Mouse (Mus musculus) activated CD4-positive, CD25-positive, alpha-beta regulatory T cell, adult 4 months (primary cell): ENCODE results near the gene Cchcr1. TPM values are rescaled to one million over a fixed set of nuclear protein-coding genes. Genes with fewer than 3 reads are reported as not detected.

Experiments
- ATAC-seq: one replicate; pipeline ENCODE4 v1.8.0; 2017
- polyA plus RNA-seq, 2 experiments: library from polyadenylated mRNA; unstranded; fragments of 100-300 nt; shearing (Covaris generic); gene quantifications; one replicate each; pipeline ENCODE4 v1.2.1; 2017

The Cchcr1 gene
- polyA plus RNA-seq, 2 experiments from 2014 or later = 3.7 to 5.0 TPM

GRCm38 (mm10) chr17:35556186-35556765 lies 39.4 kb downstream of the Cchcr1 start:
- no peak for ATAC-seq

GRCm38 (mm10) chr17:35556812-35557211 lies 39.9 kb downstream of the Cchcr1 start:
- ATAC-seq = no peak

GRCm38 (mm10) chr17:35557351-35557750 lies 40.5 kb downstream of the Cchcr1 start:
- ATAC-seq = no peak

DNA sequence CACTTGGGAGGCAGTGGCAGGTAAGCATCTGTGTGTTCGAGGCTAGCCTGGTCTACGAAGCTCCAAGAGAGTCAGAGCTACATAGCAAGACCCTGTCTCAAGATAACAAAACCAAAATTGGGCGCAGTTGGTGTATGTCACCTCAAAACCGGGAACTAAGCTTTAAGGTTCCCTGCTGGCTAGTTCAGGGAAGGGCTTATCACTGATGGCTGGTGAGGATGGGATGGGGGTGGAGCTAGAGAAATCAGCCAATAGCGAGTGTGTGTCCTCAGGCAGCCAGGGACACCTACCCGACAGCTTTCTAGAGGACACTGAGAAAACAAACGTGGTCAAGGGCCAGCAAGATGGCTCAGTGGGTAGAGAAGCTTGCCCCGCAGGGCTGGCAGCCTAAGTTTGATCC lies 41.3 kb downstream of the Cchcr1 start:
- no peak for ATAC-seq

- no peak for ATAC-seq
Measured at GRCm38 (mm10) chr17:35567150-35567549, 50.2 kb downstream of the Cchcr1 start, which contains the start of gene 2300002M23Rik. Gene 2300002M23Rik (plus strand): TSS chr17:35567450.

DNA sequence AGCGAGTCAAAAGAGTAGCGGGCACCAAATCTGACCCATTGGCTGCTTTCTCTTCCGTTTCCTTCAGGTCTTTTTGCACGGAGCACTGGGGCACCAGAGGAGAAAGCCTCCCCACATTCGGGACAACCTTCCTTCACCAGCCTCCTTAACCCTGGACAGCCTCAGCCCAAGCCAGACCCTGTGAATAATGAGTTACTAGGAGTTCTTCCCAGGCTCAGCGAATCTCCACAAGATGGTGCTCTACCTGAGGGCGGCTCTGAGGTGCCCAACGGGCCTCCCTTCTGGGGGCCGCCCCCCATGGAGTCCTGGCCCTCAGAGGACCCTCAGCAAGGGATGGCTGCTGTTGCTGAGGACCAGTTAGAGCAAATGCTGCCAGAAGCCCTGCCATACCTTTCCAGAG lies 50.9 kb downstream of the Cchcr1 start:
- no peak for ATAC-seq

DNA sequence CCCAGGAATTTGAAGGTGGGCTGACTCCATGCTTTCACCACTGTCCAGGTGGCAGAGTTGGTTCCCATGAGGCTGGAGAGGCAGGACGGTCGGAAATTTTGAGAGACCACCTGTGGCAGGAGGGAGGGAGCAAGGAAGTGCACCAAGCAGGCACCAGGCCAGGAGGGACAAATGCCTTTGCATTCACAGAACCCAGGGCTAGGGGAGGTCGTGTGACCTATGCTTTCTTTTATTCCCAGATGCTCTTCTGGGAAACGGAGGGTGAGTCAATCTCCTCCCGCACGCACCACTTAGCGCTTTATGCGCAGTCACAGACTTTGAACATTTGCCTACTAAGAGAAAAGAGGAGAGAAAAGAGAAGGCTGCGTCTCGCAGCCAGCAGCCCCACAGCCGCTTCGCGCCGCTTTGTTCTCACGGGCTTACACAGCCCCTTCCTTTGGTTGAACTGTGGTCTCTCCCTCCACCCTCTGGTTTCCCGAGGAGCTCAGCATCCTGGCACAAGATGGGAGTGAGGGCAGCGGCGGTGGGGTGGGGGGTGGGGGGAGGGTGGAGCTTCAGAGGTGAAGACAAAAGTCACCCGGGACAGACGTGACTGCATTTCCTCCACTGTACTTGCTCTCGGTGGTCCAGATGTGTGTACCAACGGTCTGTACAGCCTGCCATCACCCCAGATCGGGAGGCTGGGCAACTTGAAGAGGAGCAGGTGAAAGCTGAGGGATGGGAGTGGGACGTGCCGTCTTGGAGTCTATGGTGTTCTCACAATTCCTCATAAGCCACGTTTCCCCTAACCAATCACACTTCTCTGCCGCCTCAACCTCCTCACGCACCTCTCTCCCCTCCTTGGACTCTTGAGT lies 52.4 kb downstream of the Cchcr1 start:
- ATAC-seq = no peak

- no peak for ATAC-seq
Measured at GRCm38 (mm10) chr17:35570836-35571235, 53.9 kb downstream of the Cchcr1 start.

DNA sequence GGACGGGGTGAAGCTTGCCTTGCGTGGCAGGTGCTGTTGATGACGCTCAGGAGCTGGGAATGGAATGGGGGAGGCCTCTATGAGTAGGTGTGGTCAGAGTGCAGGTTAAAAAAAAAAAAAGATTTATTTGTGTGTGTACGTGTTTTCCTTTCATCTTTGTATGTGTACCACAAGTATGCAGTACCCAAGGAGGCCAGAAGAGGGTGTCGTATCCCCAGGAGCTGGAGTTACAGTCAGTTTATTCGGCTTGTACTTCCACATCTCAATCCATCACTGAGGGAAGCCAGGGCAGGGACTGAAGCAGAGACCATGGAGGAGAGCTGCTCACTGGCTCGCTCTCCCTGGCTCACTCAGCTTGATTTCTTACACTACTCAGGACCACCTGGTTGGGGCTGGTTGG lies 54.6 kb downstream of the Cchcr1 start:
- ATAC-seq = no peak

DNA sequence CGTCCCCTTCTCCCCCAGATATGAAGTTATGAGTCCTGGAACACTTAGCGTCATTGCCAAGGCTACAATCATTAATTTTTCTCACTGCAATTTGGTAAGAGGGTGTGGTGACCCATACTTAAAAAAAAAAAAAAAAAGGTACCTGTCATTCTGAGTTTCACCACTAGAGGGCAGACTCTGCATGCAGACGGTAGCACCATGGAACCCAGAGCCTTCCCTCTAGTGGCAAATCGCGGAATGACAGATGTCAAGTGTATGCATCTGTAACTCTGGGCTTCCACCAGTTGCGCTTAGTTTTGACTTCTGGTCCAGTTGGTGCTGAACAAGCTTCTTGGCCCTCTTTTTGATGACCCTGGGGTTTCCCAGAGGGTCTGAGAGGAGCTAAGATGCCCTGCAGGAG lies 61.3 kb downstream of the Cchcr1 start:
- peak; percentile 57 for ATAC-seq

Other genes starting within 250 kb of the Cchcr1 start
- gene H2-Q1, start 196.7 kb upstream of the Cchcr1 start, polyA plus RNA-seq = not detected
- 1 to 10 TPM; 7.5 to 8.8 TPM for gene H2-Q2, start 174.9 kb upstream of the Cchcr1 start, polyA plus RNA-seq
- gene H2-Q4, start 137.5 kb upstream of the Cchcr1 start, polyA plus RNA-seq = 10 to 100 TPM; 12.1 to 12.7 TPM
- 100 to 1,000 TPM; 450 to 531 TPM for gene H2-Q6, start 92.2 kb upstream of the Cchcr1 start, polyA plus RNA-seq
- gene H2-Q7, start 77.9 kb upstream of the Cchcr1 start, polyA plus RNA-seq = 1,000 to 10,000 TPM; 1,012 to 1,237 TPM
- gene H2-Q10, start 47.0 kb upstream of the Cchcr1 start, polyA plus RNA-seq = 10 to 100 TPM in 1 of 2 experiments, 1 to 10 TPM in 1; 7.3 to 20.1 TPM
- under 1 TPM in 1 of 2 experiments, not detected in 1; 0.36 TPM for gene Pou5f1, start 11.1 kb upstream of the Cchcr1 start, polyA plus RNA-seq
- 10 to 100 TPM; 29.2 to 36.6 TPM for gene Tcf19, start 276 bp upstream of the Cchcr1 start, polyA plus RNA-seq
- gene Psors1c2, start 16.1 kb downstream of the Cchcr1 start, polyA plus RNA-seq = not detected
- gene Cdsn, start 35.0 kb downstream of the Cchcr1 start, polyA plus RNA-seq = not detected
- not detected for gene 2300002M23Rik, start 50.4 kb downstream of the Cchcr1 start, polyA plus RNA-seq
- gene Sfta2, start 84.4 kb downstream of the Cchcr1 start, polyA plus RNA-seq = not detected
- gene Gm9573, start 109.5 kb downstream of the Cchcr1 start, polyA plus RNA-seq = not detected
- under 1 TPM in 1 of 2 experiments, not detected in 1; 0.36 TPM for gene Mucl3, start 126.6 kb downstream of the Cchcr1 start, polyA plus RNA-seq
- gene Vars2, start 150.5 kb downstream of the Cchcr1 start, polyA plus RNA-seq = 10 to 100 TPM in 1 of 2 experiments, 1 to 10 TPM in 1; 9.3 to 11.8 TPM
- gene Gtf2h4, start 156.6 kb downstream of the Cchcr1 start, polyA plus RNA-seq = 10 to 100 TPM; 11.5 to 30.4 TPM
- under 1 TPM; 0.66 to 0.71 TPM for gene Ddr1, start 187.5 kb downstream of the Cchcr1 start, polyA plus RNA-seq